Mouse (Mus musculus): ENCODE results near the gene Ammecr1.

The Ammecr1 gene

DNA sequence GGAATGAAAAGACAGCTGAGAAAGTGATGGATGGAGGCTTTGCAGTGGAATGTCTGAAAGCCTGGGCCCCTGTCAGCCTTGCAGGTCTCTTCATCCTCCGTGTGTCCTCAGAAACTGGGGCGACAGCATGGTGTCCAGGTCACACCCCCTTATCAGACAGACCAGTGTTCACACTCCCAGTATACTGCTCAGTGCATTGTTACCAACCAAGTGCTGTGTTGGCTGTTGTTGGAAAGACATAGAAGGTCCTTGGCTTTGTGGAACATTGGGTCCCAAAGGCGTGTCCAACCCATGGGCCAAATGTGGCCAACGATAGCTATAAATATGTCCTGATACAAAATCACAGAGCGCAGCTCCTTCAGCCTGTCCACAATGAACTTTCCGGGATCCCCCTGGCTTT, 136.0 kb downstream of the Ammecr1 start:
- DNase-seq (ENCODE audit: extremely low read depth, low read depth, low spot score): no peak

- no peak for DNase-seq (ENCODE audit: extremely low read depth, low read depth, low spot score)
Observed at GRCm38 (mm10) chrX:142829866-142830470, 136.6 kb downstream of the Ammecr1 start.

DNA sequence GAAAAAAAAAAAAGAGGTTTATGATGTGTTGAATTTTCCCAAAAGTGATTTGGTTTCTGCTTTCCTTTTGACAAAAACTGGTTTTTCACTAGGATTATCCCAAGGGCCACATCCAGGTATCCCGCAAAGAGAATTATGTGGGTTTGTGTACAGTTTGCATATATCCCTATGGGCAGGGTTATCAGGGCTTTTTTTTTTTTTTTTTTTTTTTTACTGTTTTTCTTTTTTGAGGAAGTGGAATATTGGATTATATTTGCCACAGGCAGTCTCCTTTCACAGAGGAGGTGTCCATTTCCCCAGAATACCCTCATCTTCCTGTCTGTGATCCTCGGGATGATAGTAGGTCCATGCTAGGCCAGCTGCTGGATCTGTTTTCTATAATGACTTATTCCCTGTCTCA, 137.3 kb downstream of the Ammecr1 start:
- no peak for DNase-seq (ENCODE audit: extremely low read depth, low read depth, low spot score)

DNA sequence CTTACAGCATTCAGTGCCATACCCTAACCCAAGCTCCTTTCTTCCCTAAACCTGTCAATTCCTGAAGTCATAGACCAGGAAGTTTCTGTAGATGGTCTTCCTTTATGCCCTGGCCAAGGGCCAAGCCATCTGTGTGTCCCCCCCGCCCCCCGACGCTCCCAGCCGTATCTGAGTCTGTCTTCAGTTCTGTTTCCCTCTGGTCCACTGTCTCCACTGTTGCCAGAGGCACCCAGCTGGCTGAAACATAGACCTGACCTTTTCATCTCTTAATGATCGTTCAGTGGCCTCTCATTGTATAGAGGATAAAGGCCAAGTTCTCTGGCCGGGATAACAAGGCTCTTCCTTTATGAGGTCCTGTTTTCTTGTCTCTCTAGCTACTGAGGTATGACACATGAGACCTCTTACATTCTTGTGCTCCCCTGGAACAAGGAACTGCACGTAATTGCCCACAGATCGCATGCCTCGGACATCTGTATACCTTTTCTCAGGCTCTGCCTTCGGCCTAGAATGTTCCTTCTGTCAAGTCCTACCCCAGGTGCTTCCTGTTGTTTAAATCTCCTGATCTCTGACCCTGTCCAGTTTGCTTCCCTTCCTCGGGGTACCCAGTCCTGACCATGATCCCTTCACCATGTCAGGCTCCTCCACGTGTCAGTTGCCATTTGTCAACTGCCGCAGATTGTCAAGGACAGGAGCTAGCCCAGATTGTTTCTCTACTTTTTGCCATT, 138.2 kb downstream of the Ammecr1 start:
- no peak for DNase-seq (ENCODE audit: extremely low read depth, low read depth, low spot score)

DNA sequence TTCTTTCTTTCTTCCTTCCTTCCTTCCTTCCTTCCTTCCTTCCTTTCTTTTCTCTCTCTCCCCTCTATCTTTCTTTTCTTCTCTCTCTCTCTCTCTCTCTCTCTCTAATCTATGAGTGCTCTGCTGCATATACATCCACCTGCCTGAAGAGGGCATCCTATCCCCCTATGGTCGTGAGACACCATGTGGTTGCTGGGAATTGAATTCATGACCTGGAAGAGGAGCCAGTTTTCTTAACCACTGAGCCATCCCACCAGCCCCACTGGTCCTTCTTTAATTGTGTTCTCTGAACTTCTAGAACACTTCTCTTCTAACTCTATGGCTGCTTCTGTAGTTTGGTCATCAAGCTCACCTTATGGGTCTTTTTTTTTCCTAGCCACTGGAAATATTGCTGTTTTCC, 138.9 kb downstream of the Ammecr1 start:
- no peak for DNase-seq (ENCODE audit: extremely low read depth, low read depth, low spot score)

DNA sequence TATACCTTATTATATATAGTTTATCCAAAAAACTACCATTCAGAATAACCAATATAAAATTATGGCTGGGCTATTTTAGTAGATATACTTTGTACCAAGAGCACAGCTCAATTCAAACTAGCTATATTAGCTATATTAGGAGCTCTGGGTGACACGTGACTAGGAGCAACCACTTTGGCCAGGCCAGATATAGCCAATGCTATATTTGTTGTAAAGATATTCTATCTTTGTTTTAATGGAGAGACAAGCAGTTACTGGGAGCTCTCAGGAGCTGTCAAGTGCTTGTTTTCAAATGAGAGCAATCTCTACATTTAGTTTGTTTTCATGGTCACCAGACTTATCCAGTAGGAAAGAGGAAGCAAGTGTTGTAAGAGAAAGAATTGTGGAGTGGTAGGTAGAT, 141.2 kb downstream of the Ammecr1 start:
- DNase-seq (ENCODE audit: extremely low read depth, low read depth, low spot score): no peak

- DNase-seq (ENCODE audit: extremely low read depth, low read depth, low spot score): no peak
Observed at GRCm38 (mm10) chrX:142821846-142822245, 144.7 kb downstream of the Ammecr1 start.

GRCm38 (mm10) chrX:142821239-142821638, 145.3 kb downstream of the Ammecr1 start:
- DNase-seq (ENCODE audit: extremely low read depth, low read depth, low spot score): no peak

GRCm38 (mm10) chrX:142818057-142818682, 148.4 kb downstream of the Ammecr1 start:
- DNase-seq (ENCODE audit: extremely low read depth, low read depth, low spot score): no peak

- no peak for DNase-seq (ENCODE audit: extremely low read depth, low read depth, low spot score)
Observed at GRCm38 (mm10) chrX:142813146-142813545, 153.4 kb downstream of the Ammecr1 start.

DNA sequence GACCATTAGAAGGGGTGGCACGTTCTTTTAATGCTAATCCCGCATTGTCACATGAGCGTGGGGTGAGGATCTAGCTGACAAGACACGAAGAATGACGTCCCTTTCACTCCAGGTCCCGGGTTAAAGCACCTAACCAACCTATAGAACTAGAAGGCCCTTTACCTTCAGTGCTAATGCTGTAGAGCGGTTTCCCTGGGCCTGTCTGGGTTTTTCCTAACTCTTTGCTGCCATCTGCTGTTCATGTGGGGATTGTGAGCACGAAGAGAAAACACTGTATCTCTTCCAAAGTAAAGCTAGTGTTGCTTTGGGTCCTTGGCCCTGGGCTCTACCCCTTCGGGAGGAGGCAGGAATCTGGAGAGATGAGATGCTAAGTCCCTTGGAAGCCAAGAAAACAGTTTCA, 158.1 kb downstream of the Ammecr1 start:
- no peak for DNase-seq (ENCODE audit: extremely low read depth, low read depth, low spot score)

DNA sequence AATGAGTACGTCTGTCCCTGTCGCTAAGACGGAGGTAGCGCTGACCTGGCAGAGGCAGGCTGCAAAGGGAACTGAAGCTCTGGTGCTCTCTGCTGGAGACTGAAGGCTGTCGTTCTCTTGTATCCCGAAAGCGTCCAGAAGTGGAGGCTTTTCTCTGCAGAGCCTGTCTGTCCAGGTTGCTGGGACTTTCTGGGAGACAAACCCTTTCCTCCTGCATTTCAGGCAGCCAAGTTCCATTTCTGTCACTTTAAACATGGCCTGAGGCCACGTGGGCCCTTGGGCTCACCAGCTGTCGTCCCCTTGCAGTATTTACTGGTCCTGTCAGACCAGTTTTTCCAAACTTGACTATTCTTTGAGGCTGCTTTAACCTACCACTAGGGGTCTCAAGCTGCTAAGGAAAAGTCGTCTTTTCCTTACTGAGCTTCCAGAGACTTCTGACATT, 159.9 kb downstream of the Ammecr1 start:
- DNase-seq (ENCODE audit: extremely low read depth, low read depth, low spot score): no peak

- DNase-seq (ENCODE audit: extremely low read depth, low read depth, low spot score): no peak
Observed at GRCm38 (mm10) chrX:142806126-142806525, 160.4 kb downstream of the Ammecr1 start.

- DNase-seq (ENCODE audit: extremely low read depth, low read depth, low spot score): no peak
Observed at GRCm38 (mm10) chrX:142804596-142804995, 161.9 kb downstream of the Ammecr1 start.
